Mouse (Mus musculus): ENCODE results near the gene Pi16.
A peak's percentile ranks its signal among the peaks of the same experiment; 100 is the strongest.
"Not testable (repeated sequence)": the region's sequence is repeated elsewhere in the genome, so short reads cannot be mapped to it uniquely, and the experiment has no call there.

Gene Pi16

GRCm38 (mm10) chr17:29330671-29331410 is 13.4 kb downstream of the Pi16 start:
- no peak for DNase-seq (ENCODE audit: low spot score)

- no peak for DNase-seq (ENCODE audit: low spot score)
Observed at GRCm38 (mm10) chr17:29332186-29332685, 14.8 kb downstream of the Pi16 start.

DNA sequence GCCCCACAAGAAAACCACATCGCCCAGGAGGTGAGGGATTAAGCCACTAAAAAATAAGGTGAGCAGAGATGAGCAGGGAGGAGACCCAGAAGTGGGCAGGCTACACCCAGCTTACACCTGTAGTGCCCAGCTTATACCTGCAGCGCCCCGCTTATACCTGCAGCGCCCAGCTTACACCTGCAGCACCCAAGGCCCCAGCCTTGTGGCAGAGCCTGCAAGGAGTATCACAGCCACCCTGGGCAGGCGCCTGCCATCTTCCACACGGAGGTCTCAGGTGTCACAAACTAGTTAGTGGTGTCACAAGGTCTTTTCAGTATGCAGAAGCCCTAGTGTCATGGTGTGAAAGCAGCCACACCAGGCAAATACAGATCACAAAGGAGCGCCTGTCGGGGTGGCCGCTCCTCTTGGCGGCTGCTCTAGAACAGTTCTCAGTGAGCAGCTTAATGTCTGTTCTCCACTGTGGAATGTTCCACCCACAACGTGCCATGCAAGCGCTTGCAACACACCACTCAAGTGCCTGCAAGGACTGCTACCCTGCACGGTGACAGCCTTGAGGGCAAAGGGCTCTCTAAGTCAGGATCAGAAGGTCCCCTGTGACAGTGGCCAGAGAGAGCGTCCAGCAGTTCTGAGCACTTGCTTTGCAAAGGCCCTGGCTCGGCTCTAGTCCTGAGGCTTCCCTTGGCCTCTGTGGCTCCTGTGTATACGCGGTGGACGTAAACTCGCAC is 18.9 kb downstream of the Pi16 start:
- no peak for DNase-seq (ENCODE audit: low spot score)

DNA sequence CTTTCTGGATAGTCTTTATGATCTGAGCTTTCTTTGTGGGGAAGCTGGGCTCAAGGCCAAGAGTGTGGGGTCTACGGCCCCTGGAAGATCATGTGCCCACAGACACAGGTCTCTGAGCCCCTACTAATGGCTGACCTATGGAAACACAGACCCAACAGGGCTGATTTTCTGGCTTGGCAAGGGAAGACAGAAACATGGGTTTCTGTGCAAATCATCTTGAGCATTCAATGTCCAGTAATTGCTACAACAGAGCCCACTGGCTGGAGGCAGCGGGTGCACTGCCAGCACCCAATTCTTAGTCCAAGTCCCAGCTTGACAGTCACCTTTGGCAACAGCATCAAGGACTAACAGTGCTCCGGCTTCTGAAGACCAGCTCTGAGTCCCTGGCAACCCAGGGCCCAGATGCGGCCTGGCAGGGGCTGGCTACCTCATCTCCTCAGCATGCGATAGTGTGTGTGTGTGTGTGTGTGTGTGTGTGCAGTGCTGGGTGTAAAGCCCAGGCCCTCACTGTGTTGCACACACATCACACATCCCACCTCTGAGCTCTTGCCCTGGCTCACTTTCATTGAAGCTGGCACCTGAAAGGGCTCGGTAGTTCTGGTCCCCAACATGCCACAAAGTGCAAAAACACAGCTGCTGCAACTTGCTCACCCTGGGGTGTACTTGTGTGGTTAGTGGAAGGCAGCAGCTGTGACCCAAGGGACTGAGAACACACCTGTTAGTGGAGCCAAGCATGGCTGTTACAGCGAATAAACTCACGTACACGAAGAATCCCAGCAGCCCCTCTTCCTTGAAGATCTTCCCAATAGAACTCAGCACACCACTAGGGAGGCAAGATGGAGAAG is 20.7 kb downstream of the Pi16 start:
- DNase-seq (ENCODE audit: low spot score), result no peak

DNA sequence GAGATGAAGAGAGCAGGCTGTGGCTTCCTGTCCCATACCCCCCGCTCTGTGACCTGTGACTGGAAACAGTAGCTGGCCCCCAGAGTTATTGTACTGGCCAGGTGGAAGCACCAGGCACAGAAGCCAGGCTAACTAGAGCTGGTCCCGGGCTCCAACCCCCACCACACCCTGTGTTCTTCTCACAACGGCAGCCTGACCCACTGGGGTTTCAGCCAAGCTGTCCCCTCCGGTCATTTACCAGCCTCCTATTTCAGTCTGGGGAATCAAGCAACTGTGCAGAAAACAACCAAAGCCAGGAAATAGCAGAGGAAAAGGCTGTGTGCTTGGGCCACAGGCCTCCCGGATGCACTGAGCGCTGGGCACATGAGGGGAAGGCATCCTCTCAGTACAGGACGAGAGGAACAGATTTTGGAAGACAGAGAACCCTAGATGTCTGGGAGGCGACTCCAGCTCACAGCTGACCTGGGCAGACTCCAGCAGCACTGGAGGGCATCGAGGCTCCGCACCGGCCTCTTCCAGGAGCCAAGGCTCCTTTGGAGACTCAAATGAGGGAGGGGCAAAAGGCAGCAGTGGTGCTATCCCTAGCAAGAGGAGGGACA is 21.8 kb downstream of the Pi16 start:
- no peak for DNase-seq (ENCODE audit: low spot score)

DNA sequence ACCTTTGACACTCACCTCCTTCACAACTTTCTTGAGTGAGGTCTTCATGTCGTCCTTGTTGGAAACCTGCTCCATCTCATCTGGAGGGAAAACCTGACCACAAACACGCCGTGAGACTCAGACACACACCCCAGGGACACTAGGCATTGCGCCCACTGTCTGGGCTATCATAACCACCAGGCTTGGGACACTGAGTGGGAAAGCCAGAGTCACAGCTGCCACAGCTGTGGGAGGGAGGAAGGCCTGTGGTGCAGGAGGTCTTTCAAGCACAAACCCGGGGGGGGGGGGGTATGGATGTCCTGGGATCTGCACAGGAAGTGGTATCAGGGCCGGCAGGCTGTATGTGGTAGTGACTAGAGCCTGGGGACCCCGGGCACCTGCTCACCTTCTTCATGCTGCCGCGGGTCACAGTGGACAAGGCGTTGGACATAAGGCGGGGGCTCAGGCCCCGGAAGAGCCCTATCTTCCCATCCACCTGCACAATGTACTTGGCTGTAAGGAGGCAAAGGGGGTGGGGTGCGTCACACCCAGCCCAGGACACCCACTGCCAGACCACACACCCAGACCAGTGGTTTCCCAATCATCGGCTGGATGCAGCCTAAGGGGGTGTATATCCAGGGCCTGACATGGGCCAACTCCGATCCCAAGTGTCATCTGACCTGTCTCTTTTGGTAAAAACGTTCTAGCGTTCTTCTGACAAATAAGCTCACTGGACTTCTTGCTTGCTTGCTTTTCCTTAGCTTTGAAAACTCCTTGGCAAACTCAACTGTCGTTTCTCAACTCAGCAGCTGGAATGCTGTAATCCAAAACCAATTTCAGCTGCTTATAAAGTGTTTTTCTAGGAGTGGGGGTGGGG is 23.2 kb downstream of the Pi16 start:
- DNase-seq (ENCODE audit: low spot score), result no peak

- no peak for DNase-seq (ENCODE audit: low spot score)
Observed at GRCm38 (mm10) chr17:29341591-29342003, 24.1 kb downstream of the Pi16 start.

DNA sequence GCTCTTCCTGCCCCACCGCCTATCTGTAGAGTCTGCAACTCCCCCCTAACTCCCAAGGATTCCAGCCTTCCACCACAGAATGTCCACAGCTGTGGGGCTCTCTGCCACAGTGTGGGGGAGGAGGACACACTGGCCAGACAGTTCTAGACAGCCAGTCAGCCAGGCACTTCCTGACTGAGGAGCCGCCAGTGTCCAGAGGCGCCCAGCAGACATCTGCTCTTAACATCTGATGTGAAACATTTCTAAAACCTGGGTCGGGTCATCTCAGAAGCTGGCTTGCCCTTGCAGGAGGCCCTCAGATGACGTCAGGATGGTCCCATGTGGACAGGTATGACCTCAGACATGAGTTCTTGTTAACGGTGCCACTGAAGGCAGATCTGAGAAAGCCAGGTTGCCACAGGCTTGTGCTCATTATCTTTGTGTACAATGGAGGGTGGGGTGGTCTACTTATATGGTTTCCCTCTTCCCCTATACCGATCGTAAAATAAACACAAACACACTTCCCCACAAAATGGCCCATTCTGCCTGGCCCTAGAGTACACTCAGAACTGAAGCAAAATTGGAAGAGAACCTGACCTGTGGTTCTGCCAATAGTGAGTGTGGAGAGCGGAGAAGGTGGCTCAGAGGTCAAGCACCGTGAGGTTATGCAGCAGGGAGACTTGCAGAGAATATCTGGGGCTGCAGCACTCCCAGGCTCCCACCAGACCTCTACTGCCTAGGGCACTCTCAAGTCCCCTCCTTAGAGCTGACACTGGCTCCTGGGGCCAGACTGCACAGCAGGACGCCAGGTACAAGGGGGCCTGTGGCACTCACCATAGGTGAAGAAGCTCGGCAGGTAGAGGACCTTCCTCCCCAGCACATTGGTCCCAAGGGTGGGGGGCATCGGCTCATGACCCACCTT is 24.8 kb downstream of the Pi16 start:
- no peak for DNase-seq (ENCODE audit: low spot score)

DNA sequence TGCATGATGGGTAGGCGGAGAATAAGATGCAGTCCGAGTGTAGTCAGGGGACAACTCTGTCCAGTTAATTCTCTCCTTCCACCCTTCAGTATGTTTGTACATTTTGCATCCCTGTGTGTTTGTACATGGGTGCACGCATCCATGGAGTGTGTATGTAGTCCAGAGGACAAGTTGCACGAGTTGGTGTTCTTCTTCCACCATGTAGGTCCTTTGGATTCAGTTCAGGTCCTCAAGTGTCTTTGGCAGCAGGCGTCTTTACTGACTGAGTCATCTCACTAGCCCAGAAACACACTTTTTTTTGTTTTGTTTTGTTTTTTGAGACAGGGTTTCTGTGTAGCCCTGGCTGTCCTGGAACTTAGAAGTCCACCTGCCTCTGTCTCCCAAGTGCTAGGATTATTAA is 25.8 kb downstream of the Pi16 start:
- DNase-seq (ENCODE audit: low spot score), result no peak

DNA sequence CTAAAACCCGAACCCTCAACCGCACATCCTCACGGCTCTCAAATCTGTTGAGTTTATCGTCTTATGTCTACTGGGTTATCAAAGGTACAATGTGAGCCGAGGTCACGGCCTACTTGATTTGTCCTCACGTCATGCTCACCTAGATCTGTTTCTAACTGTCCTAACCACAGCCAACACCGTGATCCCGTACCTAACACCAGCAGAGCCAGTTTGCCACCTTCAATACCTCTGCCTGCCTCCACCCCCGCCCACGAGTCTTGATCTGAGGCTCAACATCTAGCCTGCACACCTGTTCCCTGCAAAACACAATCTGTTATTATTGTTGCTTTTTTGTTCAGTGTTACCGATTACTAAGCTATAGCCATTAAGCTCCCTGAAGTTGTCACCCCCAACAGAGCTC is 27.8 kb downstream of the Pi16 start:
- DNase-seq (ENCODE audit: low spot score), result no peak

DNA sequence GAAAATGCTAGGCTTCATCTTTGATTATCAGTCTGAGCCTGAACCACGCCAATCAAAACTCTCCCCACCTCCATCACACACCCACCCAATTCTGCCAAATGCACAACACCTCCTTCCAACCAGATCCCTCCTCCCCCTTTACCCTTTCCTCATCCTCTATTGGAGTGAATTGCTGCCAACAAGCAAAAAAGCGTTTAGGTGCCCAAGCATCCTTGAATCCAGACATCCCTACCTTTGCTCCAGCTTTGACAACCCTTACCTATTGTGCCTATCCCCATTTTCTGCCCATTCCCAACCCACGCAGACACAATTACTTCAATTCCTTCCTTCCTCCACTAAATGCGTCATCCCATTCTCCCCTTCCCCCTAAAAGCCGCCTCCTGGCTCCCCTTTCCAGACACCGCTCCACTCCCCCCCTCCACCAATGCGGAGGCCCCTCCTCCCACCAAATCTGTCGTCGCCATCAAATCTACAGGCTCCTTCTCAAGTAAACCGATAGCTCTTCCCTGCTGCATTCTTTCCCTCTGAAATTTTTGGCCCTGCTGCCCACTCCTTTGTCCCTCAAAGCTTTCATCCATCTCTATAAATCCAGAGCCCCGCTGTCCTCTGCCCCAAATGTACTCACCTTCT is 29.1 kb downstream of the Pi16 start:
- no peak for DNase-seq (ENCODE audit: low spot score)

DNA sequence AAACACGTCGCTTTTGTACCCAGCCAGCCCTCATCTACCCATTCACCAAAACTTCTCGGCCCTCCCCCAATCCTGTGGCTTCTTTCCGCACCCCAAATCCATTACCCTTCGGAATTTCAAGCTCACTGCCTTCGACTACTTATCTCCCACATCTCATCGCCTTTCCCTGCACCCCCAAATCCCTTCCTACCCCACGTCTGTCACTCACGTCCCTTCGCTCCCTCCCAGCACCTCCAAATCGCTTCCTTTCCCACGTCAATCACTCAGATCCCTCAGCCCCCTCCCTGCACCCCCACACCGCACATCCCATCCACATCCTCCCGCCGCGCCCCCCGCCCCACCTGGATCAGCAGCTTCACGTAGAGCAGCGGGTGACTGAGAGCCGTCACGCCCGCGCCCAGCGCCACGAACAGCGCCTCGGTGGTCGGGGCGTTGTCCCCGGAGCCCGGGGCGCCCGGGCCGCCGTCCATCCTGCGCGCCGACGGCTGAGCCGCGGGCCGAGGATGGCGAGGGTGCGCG is 29.7 kb downstream of the Pi16 start:
- DNase-seq (ENCODE audit: low spot score), result no peak

- DNase-seq (ENCODE audit: low spot score), result peak; percentile 96
Observed at GRCm38 (mm10) chr17:29347645-29348256, 30.3 kb downstream of the Pi16 start, which contains the start of gene Mtch1. Gene Mtch1, minus strand, starts transcription at chr17:29347934.

GRCm38 (mm10) chr17:29348996-29349395 is 31.5 kb downstream of the Pi16 start:
- no peak for DNase-seq (ENCODE audit: low spot score)

DNA sequence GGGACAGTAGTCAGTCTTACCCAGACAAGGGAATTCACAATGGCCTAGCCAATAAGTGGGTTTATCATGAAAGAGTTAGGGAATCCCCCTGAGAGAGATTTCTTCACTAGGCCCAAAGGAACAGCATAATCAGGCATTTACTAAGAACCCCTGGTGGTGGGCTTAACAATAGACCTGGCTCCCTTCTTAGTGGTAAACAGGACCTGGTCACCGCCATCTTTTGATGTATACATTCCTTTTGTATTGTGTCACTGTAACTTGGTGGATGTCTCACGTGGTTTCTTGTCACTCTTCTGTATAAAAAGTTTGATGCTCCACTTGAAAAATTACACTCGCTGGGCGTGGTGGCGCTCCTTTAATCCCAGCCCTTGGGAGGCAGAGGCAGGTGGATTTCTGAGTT is 33.6 kb downstream of the Pi16 start:
- not testable (repeated sequence) for DNase-seq (ENCODE audit: low spot score)

DNA sequence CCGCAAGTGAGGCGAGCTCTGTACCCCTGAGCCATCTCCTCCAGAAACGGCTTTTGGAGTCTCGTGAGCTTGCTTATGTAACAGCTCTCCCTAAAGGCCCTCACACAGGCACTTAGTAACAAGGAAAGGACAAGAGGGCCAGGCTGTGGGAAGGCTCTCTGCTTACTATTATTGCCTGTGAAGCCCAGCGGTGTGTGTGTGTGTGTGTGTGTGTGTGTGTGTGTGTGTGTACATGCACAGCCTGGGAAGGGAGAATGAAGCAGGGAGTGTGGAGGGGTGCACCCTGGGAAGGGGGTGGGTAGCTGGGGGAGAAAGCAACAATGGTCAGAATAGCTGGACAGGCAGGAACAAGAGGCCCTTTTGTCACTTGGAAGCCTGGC is 38.0 kb downstream of the Pi16 start:
- no peak for DNase-seq (ENCODE audit: low spot score)

GRCm38 (mm10) chr17:29355841-29356478 is 38.5 kb downstream of the Pi16 start:
- DNase-seq (ENCODE audit: low spot score), result no peak

- no peak for DNase-seq (ENCODE audit: low spot score)
Observed at GRCm38 (mm10) chr17:29356479-29356856, 39.0 kb downstream of the Pi16 start.

Data from left cerebral cortex, adult 11 months (tissue).